Mouse (Mus musculus): Measurements from ENCODE around the gene Adad2.

DNA sequence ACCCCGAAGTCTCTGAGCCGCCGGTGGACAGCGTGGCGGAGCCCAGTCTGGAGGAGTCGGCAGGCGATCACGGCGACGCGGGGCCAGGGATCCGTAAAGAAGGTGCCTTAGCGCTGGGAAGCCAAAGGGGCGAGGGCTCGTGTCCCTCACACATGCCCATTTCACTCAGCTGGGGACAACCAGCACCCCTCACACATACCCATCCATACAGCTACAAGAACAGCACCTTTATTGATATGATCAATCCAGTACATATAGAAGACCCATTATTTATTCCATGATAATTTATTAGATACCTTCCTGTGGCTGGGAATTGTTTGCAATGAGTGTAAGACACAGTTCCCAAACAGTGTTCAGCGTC lies 37.2 kb upstream of the Adad2 start:
- TF ChIP-seq CTCF (IDR thresholded peaks at IDR 0.05; ENCODE audit: low read depth) (no peak), EP300 (IDR thresholded peaks at IDR 0.05; ENCODE audit: low read depth) (no peak)

Measured in liver, embryonic 14.5 days (tissue).